Comparison of ENCODE assay signal across 20 mouse cellular contexts in genomic region chr6:116410436-116410835, GRCm38 (mm10).
"Had no signal": no experiment of that assay in that cellular context is flagged by ENCODE, and none has a peak within 500 bp of the region (broad histone marks: within the 10 kb centered on the region; RNA-seq: fewer than 3 reads in every experiment).

No protein-coding gene starts in this region.

- ATAC-seq: liver, postnatal 0 days; lung, postnatal 0 days; midbrain, embryonic 16.5 days had no signal

- H3K27me3 ChIP-seq: lung, embryonic 15.5 days; megakaryocyte, embryonic 14.5 days; midbrain, embryonic 12.5 days; neural tube, embryonic 12.5 days had no signal

- H3K4me1 ChIP-seq: lung, embryonic 15.5 days had no signal

- H3K9ac ChIP-seq: liver, postnatal 0 days; lung, embryonic 15.5 days; midbrain, embryonic 12.5 days; neural tube, embryonic 12.5 days had no signal

- DNase-seq: liver, postnatal 0 days; lung, adult 2 months; lung, postnatal 14 days; lung, postnatal 36 days; midbrain, embryonic 14.5 days; retina, postnatal 1 day; right cerebral cortex, adult 18-20 months; right cerebral cortex, postnatal 25 days; right cerebral cortex, postnatal 4 days; spleen, adult 18-20 months; thymus, adult 18-20 months; thymus, postnatal 14 days; thymus, postnatal 36 days had no signal

- H3K4me3 ChIP-seq: lung, embryonic 15.5 days; megakaryocyte, embryonic 14.5 days; midbrain, embryonic 12.5 days; neural tube, embryonic 12.5 days had no signal

- H3K27ac ChIP-seq: lung, embryonic 15.5 days; macrophage; midbrain, embryonic 12.5 days; neural tube, embryonic 12.5 days had no signal

- H3K9me3 ChIP-seq: lung, embryonic 15.5 days; megakaryocyte, embryonic 14.5 days; midbrain, embryonic 12.5 days; neural tube, embryonic 12.5 days had no signal

- H3K4me2 ChIP-seq: lung, embryonic 15.5 days; midbrain, embryonic 12.5 days; neural tube, embryonic 12.5 days had no signal
